Mouse (Mus musculus) kidney, embryonic 16.5 days (tissue): ENCODE results near the gene Trank1. TPM values are rescaled to one million over a fixed set of nuclear protein-coding genes. Genes with fewer than 3 reads are reported as not detected.

Source experiments
- ATAC-seq: fragments of 200-750 bp; cut with Nextera tagmentation; 2 replicates; pipeline ENCODE4 v1.8.0; 2017; ENCODE audit warnings: moderate TSS enrichment; ENCODE audit not compliant: low FRiP score, low TSS enrichment
- H3K27ac ChIP-seq: fragments of 300-500 bp; sonication (generic); 2 replicates; pipeline ENCODE4 v1.5.1; 2014; ENCODE audit warnings: low read length
- H3K27me3 ChIP-seq: fragments of 300-500 bp; sonication (generic); 2 replicates; pipeline ENCODE4 v1.6.1; 2014; ENCODE audit warnings: low read length, control low read depth, mixed read lengths; ENCODE audit not compliant: insufficient read depth
- H3K36me3 ChIP-seq: fragments of 300-500 bp; sonication (generic); 2 replicates; pipeline ENCODE4 v1.6.1; 2014; ENCODE audit warnings: low read length, control low read depth, mixed read lengths; ENCODE audit not compliant: insufficient read depth
- H3K4me1 ChIP-seq: fragments of 300-500 bp; sonication (generic); 2 replicates; pipeline ENCODE4 v1.6.1; 2014; ENCODE audit warnings: low read length, control low read depth, mixed read lengths; ENCODE audit not compliant: insufficient read depth
- H3K4me2 ChIP-seq: fragments of 300-500 bp; sonication (generic); replicated peaks from 2 replicates; pipeline ENCODE4 v1.6.1; 2014; ENCODE audit warnings: low read depth, low read length
- H3K4me3 ChIP-seq: fragments of 300-500 bp; sonication (generic); 2 replicates; pipeline ENCODE4 v1.5.1; 2014; ENCODE audit warnings: mild to moderate bottlenecking, low read length
- H3K9ac ChIP-seq: fragments of 300-500 bp; sonication (generic); replicated peaks from 2 replicates; pipeline ENCODE4 v1.6.1; 2014; ENCODE audit warnings: low read length
- H3K9me3 ChIP-seq: fragments of 300-500 bp; sonication (generic); 2 replicates; pipeline ENCODE4 v1.6.1; 2016; ENCODE audit warnings: low read length, control low read depth
- WGBS: fragments of 180-500 bp; shearing (Covaris S2); extraction: QIAGEN DNeasy Blood & Tissue Kit; methylation state at CpG from one replicate; pipeline ENCODE4 v1.1.7; 2014; 5-methylcytosine and 5-hydroxymethylcytosine counted together
- polyA plus RNA-seq: library from polyadenylated mRNA; unstranded; fragments of >200 nt; fragmentation: Nextera tagmentation; extraction: Ambion mirVana; gene quantifications from 2 replicates; pipeline ENCODE4 v1.2.1, GENCODE M21; 2015

Trank1 gene
- 0.37 and 0.66 TPM in 2 replicates for polyA plus RNA-seq

DNA sequence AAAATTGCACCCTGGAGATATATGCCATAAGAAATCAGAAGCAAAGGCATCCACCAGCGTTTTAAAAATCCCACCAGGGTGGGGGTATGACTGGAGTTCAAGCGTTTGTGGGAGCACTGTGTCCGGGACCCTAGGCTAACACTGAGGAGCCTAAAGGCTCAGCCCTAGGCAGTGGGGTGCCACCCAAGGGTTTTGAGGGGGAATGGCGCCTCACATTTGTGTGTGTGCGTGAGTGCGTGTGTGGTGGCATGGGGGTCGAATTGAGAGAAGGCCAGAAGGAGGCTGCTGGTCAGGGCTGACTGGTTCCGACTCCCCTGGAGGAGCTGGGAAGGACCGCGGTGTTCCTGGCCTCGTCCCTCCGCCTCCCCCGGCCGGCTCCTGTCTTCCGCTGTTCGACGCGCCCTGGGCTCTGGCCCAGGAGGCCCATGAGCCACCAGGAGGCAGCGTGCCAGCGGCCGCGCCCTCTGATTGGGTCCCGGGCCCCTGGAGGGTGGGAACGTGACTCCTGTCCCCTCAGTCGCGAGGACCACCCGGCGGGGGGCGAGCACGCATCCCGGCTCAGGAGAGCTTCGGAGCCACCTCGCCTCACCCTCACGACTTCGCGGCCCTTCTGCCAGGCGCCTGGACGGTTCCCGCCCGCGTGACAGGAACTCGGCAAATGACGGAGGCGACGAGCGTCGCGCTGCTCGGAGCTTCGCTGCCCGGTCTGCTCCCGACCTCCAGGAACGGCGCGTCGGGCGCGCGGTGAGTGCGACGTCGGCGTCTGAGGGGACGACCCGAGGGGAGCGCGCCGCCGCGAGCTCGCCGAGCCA, at the start of gene Trank1:
TSS of gene Trank1 (plus strand) at position 709 of the 812 bp plus-strand sequence.
- peak within 1 kb of the TSS; percentile 54 for H3K4me3 ChIP-seq
- peaks cover 17% of the 10 kb centered on the region for H3K9me3 ChIP-seq
- peak; percentile 79 for ATAC-seq
- peak within 1 kb of the TSS; percentile 84 for H3K4me2 ChIP-seq
- peaks cover 19% of the 10 kb centered on the region for H3K4me1 ChIP-seq
- peak within 1 kb of the TSS; percentile 39 for H3K9ac ChIP-seq
- no peak within 1 kb of the TSS for H3K27ac ChIP-seq
- 7% methylated on average over 63 of the region's 72 CpGs for WGBS
- H3K27me3 ChIP-seq: peaks cover 53% of the 10 kb centered on the region
- no peaks in the 10 kb centered on the region for H3K36me3 ChIP-seq

DNA sequence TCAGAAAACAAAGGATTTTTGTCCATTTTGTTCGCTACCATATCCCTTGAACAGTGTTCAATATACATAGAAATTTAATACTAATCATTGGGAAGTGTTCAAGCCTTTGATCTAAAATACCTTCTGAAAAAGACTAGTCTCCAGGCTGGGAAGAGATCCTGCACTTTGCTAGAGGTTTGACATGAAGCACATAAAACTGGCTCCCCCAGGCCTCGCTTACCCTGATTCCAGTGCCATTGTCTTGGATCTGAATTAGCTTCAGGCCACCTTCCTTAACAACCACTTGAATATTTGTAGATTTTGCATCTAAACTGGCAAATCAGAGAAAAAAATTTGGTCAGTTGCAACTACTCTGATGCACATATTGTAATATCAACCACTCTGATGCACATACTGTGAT, 43.5 kb upstream of the Trank1 start:
- no peak overlapping the region for H3K4me2 ChIP-seq
- ATAC-seq: no peak
- peaks cover 30% of the 10 kb centered on the region for H3K36me3 ChIP-seq
- no peak overlapping the region for H3K4me3 ChIP-seq
- 98% methylated on average over 2 of the region's 2 CpGs for WGBS
- H3K27ac ChIP-seq: no peak overlapping the region
- H3K27me3 ChIP-seq: no peaks in the 10 kb centered on the region
- no peaks in the 10 kb centered on the region for H3K9me3 ChIP-seq
- H3K4me1 ChIP-seq: peaks cover 11% of the 10 kb centered on the region
- H3K9ac ChIP-seq: no peak overlapping the region

DNA sequence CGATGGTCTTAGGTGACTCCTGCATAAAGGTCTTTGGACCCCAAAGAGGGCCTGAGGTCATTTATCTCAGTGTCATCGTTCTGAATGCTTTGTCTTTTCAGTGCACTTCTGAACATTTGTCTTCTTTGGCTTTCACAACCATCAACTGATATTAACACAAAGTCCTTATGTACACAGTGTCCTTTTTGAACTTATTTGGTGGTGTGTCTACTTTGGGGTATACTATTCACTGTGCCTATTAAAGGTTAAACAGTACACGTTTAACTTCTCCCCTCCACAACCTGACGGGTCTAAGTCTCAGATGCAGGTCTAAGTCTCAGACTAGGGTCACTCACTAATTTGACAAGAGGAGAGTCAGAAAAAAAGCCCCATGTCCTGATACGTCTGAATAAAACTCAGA, 40.9 kb upstream of the Trank1 start:
- Histone ChIP-seq H3K27me3 (no peaks in the 10 kb centered on the region), H3K36me3 (peaks cover 11% of the 10 kb centered on the region; the same call in 1 of the 2 replicates), H3K27ac (peak overlapping the region; percentile 94), H3K9ac (peak overlapping the region; percentile 83), H3K9me3 (no peaks in the 10 kb centered on the region), H3K4me2 (peak overlapping the region; percentile 69), H3K4me3 (peak overlapping the region; percentile 74), H3K4me1 (peaks cover 31% of the 10 kb centered on the region)
- WGBS: 13% methylated on average over 5 of the region's 5 CpGs
- ATAC-seq: no peak

DNA sequence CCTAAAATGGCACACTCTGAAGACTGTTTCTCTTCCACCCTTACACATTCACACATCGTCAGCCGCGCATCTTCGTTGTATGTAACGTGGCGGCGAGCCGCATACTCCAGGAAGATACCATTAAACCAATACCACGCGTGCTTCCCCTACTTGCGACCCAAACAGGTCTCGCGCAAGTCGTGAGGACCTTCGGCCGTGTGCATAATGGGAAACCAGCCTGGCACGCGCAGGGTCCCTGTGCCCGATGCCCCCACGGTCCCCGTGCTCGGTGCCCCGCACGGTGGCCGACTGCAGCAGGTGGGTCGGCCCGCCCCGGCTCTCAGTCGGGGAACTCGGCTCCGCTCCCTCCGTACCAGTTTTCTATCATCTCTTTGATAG, 40.5 kb upstream of the Trank1 start:
- Histone ChIP-seq H3K9ac (peak overlapping the region; percentile 83), H3K27ac (peak overlapping the region; percentile 94), H3K4me2 (peak overlapping the region; percentile 69), H3K36me3 (peaks cover 11% of the 10 kb centered on the region; the same call in 1 of the 2 replicates), H3K9me3 (no peaks in the 10 kb centered on the region), H3K4me3 (peak overlapping the region; percentile 74), H3K4me1 (peaks cover 36% of the 10 kb centered on the region), H3K27me3 (no peaks in the 10 kb centered on the region)
- WGBS: under 1% methylated on average over 32 of the region's 32 CpGs
- ATAC-seq: peak; percentile 70

DNA sequence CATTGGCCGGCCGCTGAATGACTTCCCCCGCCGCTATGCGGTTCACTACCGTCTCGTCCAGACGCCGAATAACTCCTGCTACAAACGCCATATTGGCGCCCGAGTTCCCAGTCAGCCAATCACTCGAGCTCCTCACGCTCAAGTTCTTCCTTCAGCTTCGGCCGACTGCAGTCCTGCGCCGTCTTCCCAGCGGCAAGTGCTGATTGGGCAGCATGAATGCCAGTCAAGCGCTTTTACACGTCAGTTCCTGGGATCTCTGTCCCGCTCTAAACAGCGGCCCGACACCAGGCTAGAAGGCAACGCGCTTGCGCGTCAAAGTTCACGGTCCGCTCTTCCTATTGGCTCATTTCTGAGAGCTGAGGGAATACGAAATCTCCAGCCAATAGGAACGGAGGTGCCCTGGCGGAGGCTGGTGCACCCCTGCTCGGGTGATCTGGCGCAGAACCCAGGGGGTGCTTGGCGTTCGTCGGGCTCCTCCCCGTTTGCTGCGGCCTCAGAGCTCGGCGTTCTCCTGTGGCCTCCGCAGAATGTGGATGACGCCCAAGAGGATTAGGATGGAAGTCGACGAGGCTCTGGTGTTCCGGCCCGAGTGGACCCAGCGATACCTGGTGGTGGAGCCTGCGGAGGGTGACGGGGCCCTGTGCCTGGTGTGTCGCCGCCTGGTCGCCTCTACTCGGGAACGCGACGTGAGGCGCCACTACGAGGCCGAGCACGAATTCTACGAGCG, 39.9 kb upstream of the Trank1 start, which contains the start of the genes Mlh1 and Epm2aip1:
TSS of gene Mlh1 (minus strand) at position 358 of the 727 bp plus-strand sequence.
TSS of gene Epm2aip1 (plus strand) at position 496 of the 727 bp plus-strand sequence.
- Histone ChIP-seq H3K9me3 (no peaks in the 10 kb centered on the region), H3K4me1 (peaks cover 38% of the 10 kb centered on the region), H3K27ac (peak within 1 kb of the TSS; percentile 94), H3K36me3 (peaks cover 10% of the 10 kb centered on the region; the same call in 1 of the 2 replicates), H3K4me2 (peak within 1 kb of the TSS; percentile 76), H3K4me3 (peak within 1 kb of the TSS; percentile 74), H3K9ac (peak within 1 kb of the TSS; percentile 87), H3K27me3 (no peaks in the 10 kb centered on the region)
- WGBS: under 1% methylated on average over 62 of the region's 64 CpGs
- ATAC-seq: peak; percentile 100

DNA sequence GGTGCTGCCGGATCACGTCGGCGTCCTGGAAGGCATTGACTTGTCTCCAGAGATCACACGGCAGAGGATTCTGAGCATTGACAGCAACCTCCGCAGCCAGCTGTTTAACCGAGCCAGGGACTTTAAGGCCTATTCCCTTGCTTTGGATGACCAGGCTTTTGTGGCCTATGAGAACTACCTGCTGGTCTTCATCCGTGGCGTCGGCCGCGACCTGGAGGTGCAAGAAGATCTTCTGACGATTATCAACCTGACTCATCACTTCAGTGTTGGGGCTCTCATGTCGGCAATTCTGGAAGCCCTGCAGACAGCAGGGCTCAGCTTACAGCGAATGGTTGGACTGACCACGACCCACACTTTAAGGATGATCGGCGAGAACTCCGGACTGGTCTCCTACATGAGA, 39.2 kb upstream of the Trank1 start:
- no peaks in the 10 kb centered on the region for H3K9me3 ChIP-seq
- H3K4me3 ChIP-seq: peak overlapping the region; percentile 74
- H3K4me2 ChIP-seq: peak overlapping the region; percentile 76
- H3K27me3 ChIP-seq: no peaks in the 10 kb centered on the region
- H3K27ac ChIP-seq: peak overlapping the region; percentile 93
- WGBS: 5% methylated on average over 19 of the region's 19 CpGs
- peaks cover 7% of the 10 kb centered on the region; the same call in 1 of the 2 replicates for H3K36me3 ChIP-seq
- peak overlapping the region; percentile 87 for H3K9ac ChIP-seq
- ATAC-seq: no peak
- peaks cover 38% of the 10 kb centered on the region for H3K4me1 ChIP-seq

DNA sequence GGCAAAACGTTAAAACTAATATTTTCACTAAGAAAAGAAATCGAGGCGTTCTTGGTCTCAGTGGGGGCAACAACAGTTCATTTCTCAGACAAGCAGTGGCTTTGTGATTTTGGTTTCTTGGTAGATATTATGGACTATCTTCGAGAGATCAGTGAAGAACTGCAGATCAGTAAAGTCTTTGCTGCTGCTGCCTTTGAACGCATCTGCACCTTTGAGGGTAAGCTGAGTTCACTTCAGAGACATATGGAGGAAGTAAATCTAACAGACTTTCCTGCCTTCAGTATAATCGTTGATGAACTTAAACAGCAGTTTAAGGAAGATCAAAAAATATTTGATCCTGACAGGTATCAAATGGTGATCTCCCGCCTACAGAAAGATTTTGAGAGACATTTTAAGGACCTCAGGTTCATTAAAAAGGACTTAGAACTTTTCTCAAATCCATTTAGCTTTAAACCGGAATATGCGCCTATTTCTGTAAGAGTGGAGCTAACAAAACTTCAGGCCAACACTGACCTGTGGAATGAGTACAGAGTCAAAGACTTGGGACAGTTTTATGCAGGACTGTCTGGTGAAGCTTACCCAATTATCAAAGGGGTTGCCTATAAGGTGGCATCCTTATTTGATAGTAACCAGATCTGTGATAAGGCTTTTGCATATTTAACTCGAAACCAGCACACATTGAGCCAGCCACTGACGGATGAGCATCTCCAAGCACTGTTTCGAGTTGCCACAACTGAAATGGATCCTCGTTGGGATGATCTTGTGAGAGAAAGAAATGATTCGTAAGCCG, 38.3 kb upstream of the Trank1 start:
- Histone ChIP-seq H3K9ac (peak overlapping the region; percentile 87), H3K9me3 (no peaks in the 10 kb centered on the region), H3K36me3 (peaks cover 11% of the 10 kb centered on the region; the same call in 1 of the 2 replicates), H3K4me3 (peak overlapping the region; percentile 74), H3K27me3 (no peaks in the 10 kb centered on the region), H3K4me1 (peaks cover 38% of the 10 kb centered on the region), H3K27ac (no peak overlapping the region), H3K4me2 (peak overlapping the region; percentile 76)
- no peak for ATAC-seq
- 59% methylated on average over 15 of the region's 15 CpGs for WGBS

DNA sequence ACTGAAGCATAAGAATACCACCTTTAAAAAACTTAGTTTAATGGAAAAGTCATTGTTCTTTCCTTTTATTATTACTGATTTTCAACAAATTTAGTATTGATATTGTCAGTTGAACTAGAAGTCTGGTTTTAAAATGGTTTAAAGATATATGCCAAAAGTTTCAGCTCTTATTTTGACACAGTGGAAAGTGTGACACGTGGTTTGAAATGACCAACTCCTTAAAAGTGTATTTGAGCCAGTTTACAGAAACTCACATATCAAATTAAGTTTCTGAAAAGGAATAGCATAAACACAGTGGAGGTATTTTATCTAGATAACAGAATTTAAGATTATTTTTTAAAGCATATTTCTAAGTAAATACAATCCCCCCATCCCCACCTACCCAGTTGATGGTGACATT, 37.6 kb upstream of the Trank1 start:
- peaks cover 38% of the 10 kb centered on the region for H3K4me1 ChIP-seq
- H3K27ac ChIP-seq: no peak overlapping the region
- 60% methylated on average over 1 of the region's 1 CpGs for WGBS
- peak overlapping the region; percentile 76 for H3K4me2 ChIP-seq
- peak overlapping the region; percentile 10; the same call in 1 of the 2 replicates for H3K4me3 ChIP-seq
- no peak for ATAC-seq
- H3K36me3 ChIP-seq: peaks cover 17% of the 10 kb centered on the region
- no peak overlapping the region for H3K9ac ChIP-seq
- no peaks in the 10 kb centered on the region for H3K27me3 ChIP-seq
- H3K9me3 ChIP-seq: no peaks in the 10 kb centered on the region

DNA sequence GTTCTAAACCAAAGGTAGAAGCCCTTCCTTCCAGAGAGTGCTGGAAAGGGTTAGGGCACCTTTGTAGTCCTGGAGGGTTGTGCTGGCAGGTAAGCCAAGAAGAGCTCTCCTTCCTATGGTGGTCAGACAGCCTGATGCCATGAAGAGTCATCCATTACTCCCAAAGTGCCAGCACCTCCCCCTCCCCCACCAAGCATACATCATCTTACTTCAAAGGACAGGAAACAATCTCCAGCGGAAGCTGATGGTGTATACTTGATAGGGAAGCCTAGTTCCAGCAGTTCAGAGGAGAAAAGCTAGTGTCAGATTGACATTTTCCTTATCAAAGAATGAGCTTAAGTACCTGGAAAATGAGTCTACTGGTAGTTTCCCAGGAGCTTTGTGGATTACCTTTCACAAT, 36.4 kb upstream of the Trank1 start:
- no peak for ATAC-seq
- peaks cover 20% of the 10 kb centered on the region for H3K36me3 ChIP-seq
- 0 out of 2 replicates have a peak overlapping the region, but pooled peaks have one; percentile 26 for H3K9ac ChIP-seq
- H3K4me1 ChIP-seq: peaks cover 35% of the 10 kb centered on the region
- H3K27me3 ChIP-seq: no peaks in the 10 kb centered on the region
- H3K4me2 ChIP-seq: peak overlapping the region; percentile 46
- H3K4me3 ChIP-seq: peak overlapping the region; percentile 27
- WGBS: 19% methylated on average over 1 of the region's 1 CpGs
- H3K27ac ChIP-seq: no peak overlapping the region
- no peaks in the 10 kb centered on the region for H3K9me3 ChIP-seq
